Mouse (Mus musculus): ENCODE measurements around the gene Lmntd1. TPM values are rescaled to one million over a fixed set of nuclear protein-coding genes. Genes with fewer than 3 reads are reported as not detected.

Gene Lmntd1
- polyA plus RNA-seq, 1 experiment, result 0.38 TPM

DNA sequence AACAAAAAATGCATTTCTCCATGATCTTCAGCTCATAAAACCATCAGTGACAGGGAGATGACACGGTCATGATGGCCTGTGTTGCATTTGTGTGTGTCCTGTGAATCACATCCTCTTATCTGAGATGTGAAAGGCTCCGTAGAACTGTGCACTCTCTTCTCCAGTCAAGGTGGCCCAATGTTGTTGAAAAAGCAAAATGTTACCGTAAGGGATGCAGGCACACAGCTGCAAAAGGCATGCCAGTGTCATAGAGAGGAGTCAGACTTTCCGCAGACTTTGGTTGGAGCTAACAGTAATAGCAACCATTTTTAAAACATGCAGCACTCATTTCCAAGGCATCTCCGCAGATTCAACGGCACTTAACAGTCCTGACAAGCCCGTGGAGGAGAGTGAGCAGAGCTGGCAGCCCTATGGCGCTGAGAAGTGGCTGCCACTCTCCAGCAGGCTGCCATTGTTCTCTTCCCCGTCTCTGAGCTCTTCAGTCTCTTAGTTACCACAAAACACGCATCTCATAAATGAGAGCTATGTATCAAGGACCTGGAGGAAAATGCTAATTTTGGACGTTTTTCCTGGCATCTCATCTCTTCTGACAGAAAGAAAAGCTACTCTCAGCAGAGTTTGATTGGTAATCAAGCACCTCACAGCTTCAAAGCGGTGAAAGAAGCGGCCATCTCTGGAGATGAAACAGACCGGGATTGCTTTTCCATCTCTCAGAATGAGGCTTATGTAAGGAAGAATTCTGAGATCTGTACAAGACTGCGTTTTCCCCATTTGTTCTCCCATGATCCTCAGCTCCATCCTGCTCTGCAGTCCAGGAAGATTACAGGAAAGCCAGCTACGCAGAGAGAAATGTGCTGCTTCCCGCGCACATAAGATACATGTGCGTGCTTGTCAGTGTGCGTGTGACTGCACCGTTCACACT is 28.8 kb downstream of the Lmntd1 start:
- H3K4me3 ChIP-seq (ENCODE audit: control insufficient read depth, insufficient read depth, low read length), result no peak overlapping the region
- H3K36me3 ChIP-seq (ENCODE audit: control insufficient read depth, insufficient read depth, low read length), result no peaks in the 10 kb centered on the region
- H3K27ac ChIP-seq (ENCODE audit: control insufficient read depth, insufficient read depth, low read length), result no peak overlapping the region
- WGBS, result 93% methylated on average over 21 of the region's 21 CpGs
- DNase-seq, result no peak
- no peaks in the 10 kb centered on the region for H3K27me3 ChIP-seq (ENCODE audit: control insufficient read depth, insufficient read depth, low read length)
- H3K4me1 ChIP-seq (replicated peaks; ENCODE audit: control insufficient read depth, insufficient read depth, low read length), result no peaks in the 10 kb centered on the region
- no peak for TF ChIP-seq POLR2A (IDR thresholded peaks at IDR 0.05; ENCODE audit: control insufficient read depth, extremely low read depth, insufficient read depth, low read length, poor library complexity)
- no peak for TF ChIP-seq CTCF (IDR thresholded peaks at IDR 0.05; ENCODE audit: borderline replicate concordance, control insufficient read depth, extremely low read depth, insufficient read depth, low read length, poor library complexity)

DNA sequence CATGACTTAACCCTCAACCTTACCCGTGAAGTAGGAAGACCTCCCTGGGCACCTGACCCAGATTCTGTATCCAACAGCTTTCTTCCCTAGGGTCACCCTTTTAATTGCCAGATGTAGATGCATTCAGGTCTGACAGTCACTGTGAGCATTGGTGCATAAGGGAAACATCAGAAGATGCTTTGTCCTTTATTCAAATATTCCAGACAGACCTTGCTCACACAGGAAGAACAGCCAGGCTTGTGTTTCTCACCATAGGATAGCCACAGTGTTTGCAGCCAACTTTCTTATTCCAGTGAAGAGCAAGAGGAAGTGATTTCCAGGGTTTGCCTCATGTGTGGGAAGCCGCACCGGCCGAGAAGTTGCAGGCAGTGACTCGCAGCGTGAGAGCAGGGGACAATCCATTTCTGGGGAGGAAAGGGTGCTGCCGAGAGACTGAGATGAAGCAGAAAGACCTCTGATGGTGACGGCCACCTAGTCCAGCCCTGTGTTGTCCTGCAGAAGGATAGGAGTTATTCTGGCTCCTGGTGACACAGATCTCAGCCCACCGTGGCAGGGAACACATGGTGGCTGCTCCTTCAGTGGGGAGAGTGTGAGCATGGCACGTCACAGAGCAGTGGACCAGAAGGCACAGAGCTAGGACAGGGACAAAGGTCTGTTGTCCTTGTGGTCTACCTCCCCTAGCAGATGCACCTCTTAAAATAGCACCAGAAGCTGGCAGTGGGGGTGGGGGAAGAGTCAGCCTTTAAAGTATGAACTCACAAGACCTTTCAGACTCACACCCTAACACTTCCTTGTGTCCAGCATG is 32.6 kb downstream of the Lmntd1 start:
- Histone ChIP-seq H3K36me3 (ENCODE audit: control insufficient read depth, insufficient read depth, low read length) (no peaks in the 10 kb centered on the region), H3K27ac (ENCODE audit: control insufficient read depth, insufficient read depth, low read length) (no peak overlapping the region), H3K27me3 (ENCODE audit: control insufficient read depth, insufficient read depth, low read length) (no peaks in the 10 kb centered on the region), H3K4me3 (ENCODE audit: control insufficient read depth, insufficient read depth, low read length) (no peak overlapping the region), H3K4me1 (replicated peaks; ENCODE audit: control insufficient read depth, insufficient read depth, low read length) (no peaks in the 10 kb centered on the region)
- no peak for TF ChIP-seq POLR2A (IDR thresholded peaks at IDR 0.05; ENCODE audit: control insufficient read depth, extremely low read depth, insufficient read depth, low read length, poor library complexity)
- TF ChIP-seq CTCF (IDR thresholded peaks at IDR 0.05; ENCODE audit: borderline replicate concordance, control insufficient read depth, extremely low read depth, insufficient read depth, low read length, poor library complexity), result no peak
- no peak for DNase-seq
- WGBS, result 64% methylated on average over 10 of the region's 10 CpGs

DNA sequence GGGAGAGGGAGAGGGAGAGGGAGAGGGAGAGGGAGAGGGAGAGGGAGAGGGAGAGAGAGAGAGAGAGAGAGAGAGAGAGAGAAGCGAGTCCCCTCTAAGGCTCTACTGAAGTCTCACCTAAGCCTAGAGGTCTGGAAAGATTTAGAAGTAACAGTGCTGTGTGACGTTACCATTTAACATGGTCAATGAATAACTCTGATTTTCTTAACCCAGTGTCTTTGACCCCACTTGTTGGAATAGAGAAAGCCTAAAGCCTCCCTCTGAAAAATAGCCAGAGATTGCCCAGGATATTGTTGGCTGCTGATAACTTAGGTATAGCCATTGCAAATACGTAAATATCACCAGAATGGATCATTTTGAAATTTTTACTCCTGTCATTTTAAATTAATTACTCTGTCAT is 34.4 kb downstream of the Lmntd1 start:
- no peaks in the 10 kb centered on the region for H3K36me3 ChIP-seq (ENCODE audit: control insufficient read depth, insufficient read depth, low read length)
- no peaks in the 10 kb centered on the region for H3K27me3 ChIP-seq (ENCODE audit: control insufficient read depth, insufficient read depth, low read length)
- no peaks in the 10 kb centered on the region for H3K4me1 ChIP-seq (replicated peaks; ENCODE audit: control insufficient read depth, insufficient read depth, low read length)
- no peak overlapping the region for H3K4me3 ChIP-seq (ENCODE audit: control insufficient read depth, insufficient read depth, low read length)
- no peak for TF ChIP-seq CTCF (IDR thresholded peaks at IDR 0.05; ENCODE audit: borderline replicate concordance, control insufficient read depth, extremely low read depth, insufficient read depth, low read length, poor library complexity)
- no peak for TF ChIP-seq POLR2A (IDR thresholded peaks at IDR 0.05; ENCODE audit: control insufficient read depth, extremely low read depth, insufficient read depth, low read length, poor library complexity)
- DNase-seq, result no peak
- no peak overlapping the region for H3K27ac ChIP-seq (ENCODE audit: control insufficient read depth, insufficient read depth, low read length)
- WGBS, result 98% methylated on average over 3 of the region's 3 CpGs

- no peak for DNase-seq
- H3K4me1 ChIP-seq (replicated peaks; ENCODE audit: control insufficient read depth, insufficient read depth, low read length), result no peaks in the 10 kb centered on the region
- H3K27me3 ChIP-seq (ENCODE audit: control insufficient read depth, insufficient read depth, low read length), result no peaks in the 10 kb centered on the region
- no peaks in the 10 kb centered on the region for H3K36me3 ChIP-seq (ENCODE audit: control insufficient read depth, insufficient read depth, low read length)
- no peak overlapping the region for H3K4me3 ChIP-seq (ENCODE audit: control insufficient read depth, insufficient read depth, low read length)
- TF ChIP-seq CTCF (IDR thresholded peaks at IDR 0.05; ENCODE audit: borderline replicate concordance, control insufficient read depth, extremely low read depth, insufficient read depth, low read length, poor library complexity) (no peak), POLR2A (IDR thresholded peaks at IDR 0.05; ENCODE audit: control insufficient read depth, extremely low read depth, insufficient read depth, low read length, poor library complexity) (no peak)
- 55% methylated on average over 10 of the region's 10 CpGs for WGBS
- no peak overlapping the region for H3K27ac ChIP-seq (ENCODE audit: control insufficient read depth, insufficient read depth, low read length)
Observed at GRCm38 (mm10) chr6:145578457-145579185, 35.5 kb downstream of the Lmntd1 start.

DNA sequence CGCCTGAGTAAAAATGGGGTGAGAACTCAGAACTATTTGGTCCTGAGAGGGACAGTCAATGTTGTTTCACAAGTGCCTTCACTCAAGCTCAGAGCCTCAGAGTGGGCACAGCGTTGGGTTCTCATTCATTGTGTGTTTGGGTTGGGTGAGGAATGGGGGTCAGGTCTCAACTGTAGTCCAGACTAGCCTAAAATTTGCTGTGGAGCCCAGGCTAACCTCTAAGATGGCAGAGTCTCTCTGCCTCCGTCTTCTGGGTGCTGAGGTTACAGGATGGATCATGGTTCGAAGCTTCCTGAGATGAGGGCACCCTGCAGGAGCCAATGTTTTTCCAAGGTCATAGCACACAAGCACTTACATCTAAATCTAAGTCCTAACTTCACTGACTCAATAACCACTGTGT is 37.4 kb downstream of the Lmntd1 start:
- Histone ChIP-seq H3K27me3 (ENCODE audit: control insufficient read depth, insufficient read depth, low read length) (no peaks in the 10 kb centered on the region), H3K27ac (ENCODE audit: control insufficient read depth, insufficient read depth, low read length) (no peak overlapping the region), H3K4me1 (replicated peaks; ENCODE audit: control insufficient read depth, insufficient read depth, low read length) (no peaks in the 10 kb centered on the region), H3K4me3 (ENCODE audit: control insufficient read depth, insufficient read depth, low read length) (no peak overlapping the region), H3K36me3 (ENCODE audit: control insufficient read depth, insufficient read depth, low read length) (no peaks in the 10 kb centered on the region)
- DNase-seq, result no peak
- no peak for TF ChIP-seq POLR2A (IDR thresholded peaks at IDR 0.05; ENCODE audit: control insufficient read depth, extremely low read depth, insufficient read depth, low read length, poor library complexity)
- no peak for TF ChIP-seq CTCF (IDR thresholded peaks at IDR 0.05; ENCODE audit: borderline replicate concordance, control insufficient read depth, extremely low read depth, insufficient read depth, low read length, poor library complexity)
- 96% methylated on average over 4 of the region's 4 CpGs for WGBS
